11 mouse cellular contexts compared by ENCODE assay signal in the genomic region with DNA sequence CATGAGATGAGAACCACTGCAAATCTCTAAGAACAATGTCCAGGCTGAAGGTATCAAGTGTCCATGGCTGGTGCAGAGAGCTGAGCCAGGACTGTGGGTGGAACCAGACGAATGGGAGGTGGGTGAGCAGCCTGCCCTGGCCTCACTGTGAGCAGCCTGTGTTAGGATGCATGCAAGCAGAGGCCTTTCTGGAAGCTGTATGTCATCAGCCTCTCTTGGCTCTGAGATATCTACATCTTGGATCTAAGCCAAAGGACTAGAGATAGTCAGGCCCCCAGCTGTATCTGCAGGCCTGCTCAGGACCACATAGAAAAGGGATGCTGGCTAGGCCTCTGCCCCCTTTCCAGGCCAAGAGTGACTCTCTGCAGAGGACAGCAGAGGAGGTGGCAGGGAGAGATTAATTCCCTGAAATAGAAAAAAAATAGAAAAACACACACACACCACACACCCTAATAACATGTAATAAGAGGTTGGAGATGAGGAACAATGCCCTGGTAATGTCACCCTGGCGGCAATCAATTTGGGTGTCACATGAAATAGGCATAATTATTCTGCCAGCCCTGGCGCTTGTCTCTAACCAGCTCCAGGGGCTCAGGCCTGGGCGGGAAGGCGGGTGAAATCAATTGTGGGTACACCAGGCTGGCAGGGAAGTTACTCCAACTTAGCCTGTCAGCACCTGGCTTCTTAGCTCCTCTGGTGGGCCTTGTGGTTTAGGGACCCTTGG.
A peak's percentile ranks its signal among the peaks of the same experiment; 100 is the strongest.
DNase-seq lines count a peak whose midpoint lies in the region; ATAC-seq and TF ChIP-seq lines count a peak whose summit lies in the region.
"Had no signal": no experiment of that assay in that cellular context is flagged by ENCODE, and none has a peak within 500 bp of the region (broad histone marks: within the 10 kb centered on the region; RNA-seq: fewer than 3 reads in every experiment).

No protein-coding gene starts in this region.

- no peaks in the 10 kb centered on the region for H3K36me3 ChIP-seq in intestine, embryonic 16.5 days (ENCODE audit: control insufficient read depth, insufficient read depth, low read length)
- H3K36me3 ChIP-seq in intestine, postnatal 0 days (ENCODE audit: control insufficient read depth, insufficient read depth) = no peaks in the 10 kb centered on the region
- H3K36me3 ChIP-seq in neural tube, embryonic 13.5 days = no peaks in the 10 kb centered on the region
- H3K36me3 ChIP-seq: intestine, embryonic 15.5 days; midbrain, embryonic 12.5 days had no signal

- no peak overlapping the region for H3K4me2 ChIP-seq in intestine, embryonic 16.5 days (ENCODE audit: low read depth, low read length)
- no peak overlapping the region for H3K4me2 ChIP-seq in intestine, postnatal 0 days (replicated peaks; ENCODE audit: low read depth)
- H3K4me2 ChIP-seq in neural tube, embryonic 13.5 days = no peak overlapping the region
- H3K4me2 ChIP-seq: intestine, embryonic 15.5 days; midbrain, embryonic 12.5 days had no signal

- H3K27me3 ChIP-seq in intestine, embryonic 16.5 days (replicated peaks; ENCODE audit: control insufficient read depth, insufficient read depth, low read length) = peaks cover 15% of the 10 kb centered on the region
- H3K27me3 ChIP-seq in intestine, postnatal 0 days (replicated peaks; ENCODE audit: control insufficient read depth, insufficient read depth, low read length) = peaks cover 18% of the 10 kb centered on the region
- H3K27me3 ChIP-seq in neural tube, embryonic 13.5 days = peaks cover 5% of the 10 kb centered on the region; the same call in 1 of the 2 replicates

- H3K27ac ChIP-seq in intestine, embryonic 16.5 days (ENCODE audit: low read length) = no peak overlapping the region
- H3K27ac ChIP-seq in intestine, postnatal 0 days (ENCODE audit: low read depth, low read length) = no peak overlapping the region
- peak overlapping the region; percentile 75 for H3K27ac ChIP-seq in neural tube, embryonic 13.5 days (replicated peaks)
- H3K27ac ChIP-seq: intestine, embryonic 15.5 days; liver, embryonic 14.5 days; midbrain, embryonic 12.5 days had no signal

- no peak for TF ChIP-seq CTCF in intestine, postnatal 0 days (IDR thresholded peaks at IDR 0.05; ENCODE audit: low read depth)

- H3K9ac ChIP-seq in intestine, embryonic 16.5 days (ENCODE audit: low read depth, low read length) = no peak overlapping the region
- H3K9ac ChIP-seq in intestine, postnatal 0 days (ENCODE audit: low read depth, low read length) = no peak overlapping the region
- H3K9ac ChIP-seq in neural tube, embryonic 13.5 days = peak overlapping the region; percentile 27
- H3K9ac ChIP-seq: intestine, embryonic 15.5 days; liver, embryonic 14.5 days; midbrain, embryonic 12.5 days had no signal

- peak; percentile 44 for DNase-seq in cerebellum, adult 9-10 months
- DNase-seq in cerebellum, postnatal 25 days = no peak
- DNase-seq in neural tube, embryonic 10.5 days (ENCODE audit: extremely low spot score, low spot score) = no peak
- DNase-seq in adrenal gland, postnatal 4 days (ENCODE audit: low spot score in 2 of 2) = no peak
- no peak for DNase-seq in right cerebral cortex, postnatal 36 days (ENCODE audit: low spot score in 2 of 2)

- whole genome bisulfite sequencing in intestine, embryonic 16.5 days = 72% methylated on average over 5 of the region's 5 CpGs
- WGBS in intestine, postnatal 0 days = 80% methylated on average over 5 of the region's 5 CpGs
- WGBS in neural tube, embryonic 13.5 days = 62% methylated on average over 5 of the region's 5 CpGs

- H3K4me1 ChIP-seq in intestine, embryonic 16.5 days (ENCODE audit: control insufficient read depth, insufficient read depth, low read length) = peaks cover 8% of the 10 kb centered on the region
- no peaks in the 10 kb centered on the region for H3K4me1 ChIP-seq in intestine, postnatal 0 days (replicated peaks; ENCODE audit: control insufficient read depth, insufficient read depth, low read length)
- peaks cover 88% of the 10 kb centered on the region for H3K4me1 ChIP-seq in neural tube, embryonic 13.5 days (replicated peaks)

- peak; percentile 32; the same call in 1 of the 2 replicates for ATAC-seq in intestine, embryonic 16.5 days
- no peak for ATAC-seq in intestine, postnatal 0 days
- peak; percentile 14; the same call in 1 of the 2 replicates for ATAC-seq in neural tube, embryonic 13.5 days (ENCODE audit: low read depth)
- ATAC-seq: intestine, embryonic 15.5 days had no signal

- H3K9me3 ChIP-seq in intestine, embryonic 16.5 days (ENCODE audit: control insufficient read depth, low read length) = no peaks in the 10 kb centered on the region
- H3K9me3 ChIP-seq in intestine, postnatal 0 days (ENCODE audit: control insufficient read depth) = no peaks in the 10 kb centered on the region
- no peaks in the 10 kb centered on the region for H3K9me3 ChIP-seq in neural tube, embryonic 13.5 days
- H3K9me3 ChIP-seq: intestine, embryonic 15.5 days; midbrain, embryonic 12.5 days had no signal

- H3K4me3 ChIP-seq in intestine, embryonic 16.5 days (ENCODE audit: low read length) = no peak overlapping the region
- no peak overlapping the region for H3K4me3 ChIP-seq in intestine, postnatal 0 days (ENCODE audit: low read depth, low read length)
- H3K4me3 ChIP-seq in neural tube, embryonic 13.5 days = no peak overlapping the region
- H3K4me3 ChIP-seq: intestine, embryonic 15.5 days; midbrain, embryonic 12.5 days had no signal
